Mouse (Mus musculus): ENCODE results near the gene Nmt1. TPM values are rescaled to one million over a fixed set of nuclear protein-coding genes. Genes with fewer than 3 reads are reported as not detected.
A peak's percentile ranks its signal among the peaks of the same experiment; 100 is the strongest.

Nmt1 gene
- polyA plus RNA-seq, 1 experiment from 2014 or later: 26.8 TPM

GRCm38 (mm10) chr11:103074796-103075323 lies 46.9 kb downstream of the Nmt1 start:
- ATAC-seq: no peak
- 23% methylated on average over 10 of the region's 10 CpGs for WGBS
- Histone ChIP-seq H3K9ac (ENCODE audit: low read depth, low read length) (no peak overlapping the region), H3K4me1 (ENCODE audit: control insufficient read depth, insufficient read depth, low read length) (no peaks in the 10 kb centered on the region), H3K4me3 (ENCODE audit: low read depth, low read length) (no peak overlapping the region), H3K27ac (ENCODE audit: low read length) (no peak overlapping the region), H3K9me3 (replicated peaks; ENCODE audit: control insufficient read depth, low read length, poor library complexity, severe bottlenecking) (no peaks in the 10 kb centered on the region), H3K4me2 (ENCODE audit: low read length) (no peak overlapping the region), H3K27me3 (ENCODE audit: control insufficient read depth, insufficient read depth, low read depth, low read length) (peaks cover 8% of the 10 kb centered on the region; the same call in 1 of the 2 replicates), H3K36me3 (ENCODE audit: control insufficient read depth, insufficient read depth, low read length) (no peaks in the 10 kb centered on the region)

DNA sequence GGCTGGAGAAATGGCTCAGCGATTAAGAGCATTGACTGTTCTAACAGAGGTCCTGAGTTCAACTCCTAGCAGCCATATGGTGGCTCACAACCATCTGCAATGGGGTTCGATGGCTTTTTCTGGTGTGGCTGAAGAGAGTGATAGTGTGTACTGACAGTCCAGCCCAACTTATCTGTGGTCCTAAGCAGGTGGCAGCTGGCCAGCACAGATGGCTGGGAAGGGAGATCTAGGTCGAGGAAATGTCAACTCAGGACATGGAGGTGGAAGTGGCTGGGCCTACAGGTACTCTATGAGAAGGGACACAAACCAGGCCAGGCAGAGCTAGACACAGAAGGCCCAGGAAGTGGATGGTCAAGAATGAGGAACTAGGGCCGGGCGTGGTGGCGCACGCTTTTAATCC lies 48.0 kb downstream of the Nmt1 start:
- peaks cover 9% of the 10 kb centered on the region; the same call in 1 of the 2 replicates for H3K27me3 ChIP-seq (ENCODE audit: control insufficient read depth, insufficient read depth, low read depth, low read length)
- peaks cover 6% of the 10 kb centered on the region; the same call in 1 of the 2 replicates for H3K4me1 ChIP-seq (ENCODE audit: control insufficient read depth, insufficient read depth, low read length)
- H3K9ac ChIP-seq (ENCODE audit: low read depth, low read length): no peak overlapping the region
- H3K36me3 ChIP-seq (ENCODE audit: control insufficient read depth, insufficient read depth, low read length): no peaks in the 10 kb centered on the region
- H3K4me3 ChIP-seq (ENCODE audit: low read depth, low read length): no peak overlapping the region
- no peaks in the 10 kb centered on the region for H3K9me3 ChIP-seq (replicated peaks; ENCODE audit: control insufficient read depth, low read length, poor library complexity, severe bottlenecking)
- no peak for ATAC-seq
- no peak overlapping the region for H3K27ac ChIP-seq (ENCODE audit: low read length)
- no peak overlapping the region for H3K4me2 ChIP-seq (ENCODE audit: low read length)
- 91% methylated on average over 7 of the region's 7 CpGs for WGBS

DNA sequence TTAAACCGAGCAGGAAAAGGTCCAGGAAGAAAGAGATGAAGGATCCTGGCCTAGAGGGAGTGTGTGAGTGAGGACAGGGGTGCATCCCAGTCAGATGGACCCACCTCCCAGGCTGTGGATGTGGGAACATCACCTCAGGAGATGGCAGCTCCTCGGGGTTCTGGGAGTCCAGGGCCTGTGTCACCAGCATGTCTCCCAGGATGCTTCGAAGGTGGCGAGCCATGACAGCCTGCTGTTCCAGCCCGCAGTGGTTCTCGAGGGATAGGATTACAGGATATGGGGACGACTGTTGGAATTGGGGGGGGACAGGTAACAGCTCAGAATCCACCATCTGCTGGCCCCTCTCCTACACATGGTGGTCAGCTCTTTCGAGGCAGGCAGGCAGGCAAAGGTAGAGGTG lies 48.6 kb downstream of the Nmt1 start:
- no peaks in the 10 kb centered on the region for H3K9me3 ChIP-seq (replicated peaks; ENCODE audit: control insufficient read depth, low read length, poor library complexity, severe bottlenecking)
- H3K4me2 ChIP-seq (ENCODE audit: low read length): no peak overlapping the region
- no peak overlapping the region for H3K9ac ChIP-seq (ENCODE audit: low read depth, low read length)
- whole genome bisulfite sequencing: 86% methylated on average over 8 of the region's 8 CpGs
- H3K27ac ChIP-seq (ENCODE audit: low read length): no peak overlapping the region
- H3K36me3 ChIP-seq (ENCODE audit: control insufficient read depth, insufficient read depth, low read length): no peaks in the 10 kb centered on the region
- no peak overlapping the region for H3K4me3 ChIP-seq (ENCODE audit: low read depth, low read length)
- H3K27me3 ChIP-seq (ENCODE audit: control insufficient read depth, insufficient read depth, low read depth, low read length): peaks cover 13% of the 10 kb centered on the region
- peaks cover 6% of the 10 kb centered on the region; the same call in 1 of the 2 replicates for H3K4me1 ChIP-seq (ENCODE audit: control insufficient read depth, insufficient read depth, low read length)
- ATAC-seq: no peak

DNA sequence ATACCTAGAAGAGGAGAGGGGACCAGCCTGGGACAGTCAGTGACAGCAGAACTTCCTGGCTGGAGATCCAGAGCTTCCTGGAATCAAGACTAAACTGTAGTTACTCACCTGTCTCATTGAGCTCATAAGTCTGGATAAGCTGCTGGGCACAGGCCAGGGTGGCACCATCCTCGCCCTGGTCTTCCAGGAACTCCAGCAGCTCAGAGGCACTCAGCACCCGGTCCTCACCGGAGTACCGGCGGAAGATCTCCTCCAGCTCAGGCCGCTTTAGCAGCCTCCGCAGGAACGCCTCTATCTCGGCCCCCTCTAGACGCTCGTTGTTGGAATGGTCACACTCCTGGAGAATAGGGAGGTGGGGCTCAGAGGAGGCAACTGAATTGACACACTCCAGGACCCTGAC lies 50.1 kb downstream of the Nmt1 start:
- no peak for ATAC-seq
- no peak overlapping the region for H3K9ac ChIP-seq (ENCODE audit: low read depth, low read length)
- no peaks in the 10 kb centered on the region for H3K9me3 ChIP-seq (replicated peaks; ENCODE audit: control insufficient read depth, low read length, poor library complexity, severe bottlenecking)
- H3K36me3 ChIP-seq (ENCODE audit: control insufficient read depth, insufficient read depth, low read length): no peaks in the 10 kb centered on the region
- H3K27me3 ChIP-seq (ENCODE audit: control insufficient read depth, insufficient read depth, low read depth, low read length): peaks cover 19% of the 10 kb centered on the region
- H3K27ac ChIP-seq (ENCODE audit: low read length): no peak overlapping the region
- no peak overlapping the region for H3K4me3 ChIP-seq (ENCODE audit: low read depth, low read length)
- H3K4me2 ChIP-seq (ENCODE audit: low read length): no peak overlapping the region
- peaks cover 6% of the 10 kb centered on the region; the same call in 1 of the 2 replicates for H3K4me1 ChIP-seq (ENCODE audit: control insufficient read depth, insufficient read depth, low read length)
- 81% methylated on average over 11 of the region's 11 CpGs for WGBS

GRCm38 (mm10) chr11:103080323-103081091 lies 52.5 kb downstream of the Nmt1 start:
- Histone ChIP-seq H3K4me1 (ENCODE audit: control insufficient read depth, insufficient read depth, low read length) (peaks cover 6% of the 10 kb centered on the region; the same call in 1 of the 2 replicates), H3K4me3 (ENCODE audit: low read depth, low read length) (peak overlapping the region; percentile 33), H3K27me3 (ENCODE audit: control insufficient read depth, insufficient read depth, low read depth, low read length) (peaks cover 19% of the 10 kb centered on the region), H3K9me3 (replicated peaks; ENCODE audit: control insufficient read depth, low read length, poor library complexity, severe bottlenecking) (no peaks in the 10 kb centered on the region), H3K36me3 (ENCODE audit: control insufficient read depth, insufficient read depth, low read length) (no peaks in the 10 kb centered on the region), H3K27ac (ENCODE audit: low read length) (no peak overlapping the region), H3K4me2 (ENCODE audit: low read length) (peak overlapping the region; percentile 56), H3K9ac (ENCODE audit: low read depth, low read length) (peak overlapping the region; percentile 49; the same call in 1 of the 2 replicates)
- WGBS: 2% methylated on average over 43 of the region's 43 CpGs
- peak; percentile 60; the same call in 1 of the 2 replicates for ATAC-seq

GRCm38 (mm10) chr11:103081631-103082030 lies 53.6 kb downstream of the Nmt1 start:
- Histone ChIP-seq H3K27ac (ENCODE audit: low read length) (no peak overlapping the region), H3K9me3 (replicated peaks; ENCODE audit: control insufficient read depth, low read length, poor library complexity, severe bottlenecking) (no peaks in the 10 kb centered on the region), H3K4me3 (ENCODE audit: low read depth, low read length) (no peak overlapping the region), H3K36me3 (ENCODE audit: control insufficient read depth, insufficient read depth, low read length) (no peaks in the 10 kb centered on the region), H3K27me3 (ENCODE audit: control insufficient read depth, insufficient read depth, low read depth, low read length) (peaks cover 19% of the 10 kb centered on the region), H3K4me1 (ENCODE audit: control insufficient read depth, insufficient read depth, low read length) (peaks cover 6% of the 10 kb centered on the region; the same call in 1 of the 2 replicates), H3K4me2 (ENCODE audit: low read length) (no peak overlapping the region), H3K9ac (ENCODE audit: low read depth, low read length) (no peak overlapping the region)
- 62% methylated on average over 6 of the region's 6 CpGs for WGBS
- ATAC-seq: no peak

- H3K4me1 ChIP-seq (ENCODE audit: control insufficient read depth, insufficient read depth, low read length): no peaks in the 10 kb centered on the region
- ATAC-seq: no peak
- no peaks in the 10 kb centered on the region for H3K36me3 ChIP-seq (ENCODE audit: control insufficient read depth, insufficient read depth, low read length)
- H3K9ac ChIP-seq (ENCODE audit: low read depth, low read length): no peak overlapping the region
- no peaks in the 10 kb centered on the region for H3K9me3 ChIP-seq (replicated peaks; ENCODE audit: control insufficient read depth, low read length, poor library complexity, severe bottlenecking)
- no peaks in the 10 kb centered on the region; the same call in 1 of the 2 replicates for H3K27me3 ChIP-seq (ENCODE audit: control insufficient read depth, insufficient read depth, low read depth, low read length)
- no peak overlapping the region for H3K27ac ChIP-seq (ENCODE audit: low read length)
- 89% methylated on average over 7 of the region's 7 CpGs for WGBS
- H3K4me3 ChIP-seq (ENCODE audit: low read depth, low read length): no peak overlapping the region
- no peak overlapping the region for H3K4me2 ChIP-seq (ENCODE audit: low read length)
Observed at GRCm38 (mm10) chr11:103093306-103093705, 65.3 kb downstream of the Nmt1 start.

DNA sequence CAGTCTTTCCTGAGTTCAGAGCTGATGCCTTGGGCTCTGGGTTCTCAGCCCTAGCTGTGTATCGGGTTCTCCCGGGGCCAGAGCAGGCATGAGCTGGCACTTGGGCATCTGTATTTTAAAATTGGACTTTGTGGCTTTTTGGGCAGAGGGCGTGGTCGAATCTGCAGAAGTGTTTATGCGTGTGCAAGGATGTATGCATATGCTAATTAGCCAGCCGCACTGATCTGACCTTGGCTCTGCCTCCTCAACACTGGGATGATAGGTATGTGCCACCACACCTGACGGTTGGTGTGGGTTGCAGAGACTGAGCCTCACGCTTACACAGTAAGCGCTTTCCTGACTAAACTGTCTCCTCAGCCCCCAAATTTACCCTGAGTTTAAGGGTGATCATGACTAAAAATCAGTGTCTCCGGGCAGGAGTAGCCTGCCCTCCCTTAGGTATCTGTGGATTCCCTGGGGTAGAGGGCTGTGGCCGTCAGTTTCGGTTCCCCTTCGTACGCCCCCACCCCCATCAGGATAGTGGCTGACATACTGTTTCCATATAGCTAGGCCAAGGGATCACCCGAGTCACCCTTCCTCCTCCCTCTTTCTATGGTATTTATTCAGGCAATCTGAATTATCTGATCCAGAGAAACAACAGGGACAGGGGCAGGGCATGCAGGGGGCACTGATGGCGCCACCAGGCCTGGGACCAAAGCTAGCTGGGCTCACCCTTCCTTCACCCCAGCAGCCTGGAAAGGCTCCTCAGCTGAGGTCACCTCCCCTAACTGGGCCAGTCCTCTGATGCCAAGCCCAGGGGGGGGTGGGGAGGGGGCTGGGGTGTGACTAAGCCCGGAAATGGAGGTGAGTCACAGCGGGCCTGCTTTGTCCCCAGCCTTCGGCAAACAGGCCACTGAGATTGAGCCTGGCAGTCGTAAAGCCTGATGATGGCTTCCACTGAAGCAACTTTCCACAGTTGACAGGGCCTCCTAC lies 66.2 kb downstream of the Nmt1 start:
- ATAC-seq: no peak
- Histone ChIP-seq H3K4me3 (ENCODE audit: low read depth, low read length) (no peak overlapping the region), H3K9me3 (replicated peaks; ENCODE audit: control insufficient read depth, low read length, poor library complexity, severe bottlenecking) (no peaks in the 10 kb centered on the region), H3K27ac (ENCODE audit: low read length) (no peak overlapping the region), H3K4me1 (ENCODE audit: control insufficient read depth, insufficient read depth, low read length) (no peaks in the 10 kb centered on the region), H3K36me3 (ENCODE audit: control insufficient read depth, insufficient read depth, low read length) (no peaks in the 10 kb centered on the region), H3K27me3 (ENCODE audit: control insufficient read depth, insufficient read depth, low read depth, low read length) (no peaks in the 10 kb centered on the region; the same call in 1 of the 2 replicates), H3K9ac (ENCODE audit: low read depth, low read length) (no peak overlapping the region), H3K4me2 (ENCODE audit: low read length) (no peak overlapping the region)
- WGBS: 79% methylated on average over 20 of the region's 20 CpGs

Measured in midbrain, embryonic 16.5 days (tissue).